Mouse (Mus musculus) central nervous system, embryonic 18 days (tissue): ENCODE results near the gene Amer1. TPM values are rescaled to one million over a fixed set of nuclear protein-coding genes. Genes with fewer than 3 reads are reported as not detected.

ENCODE experiments used
- polyA plus RNA-seq: library from polyadenylated mRNA; depleted of rRNA; stranded (reverse); fragments of >200 nt; gene quantifications from 2 replicates; pipeline ENCODE4 v1.2.3, GENCODE M21; 2012; rRNA removed

The Amer1 gene
- 9.8 and 10.1 TPM in 2 replicates for polyA plus RNA-seq

DNA sequence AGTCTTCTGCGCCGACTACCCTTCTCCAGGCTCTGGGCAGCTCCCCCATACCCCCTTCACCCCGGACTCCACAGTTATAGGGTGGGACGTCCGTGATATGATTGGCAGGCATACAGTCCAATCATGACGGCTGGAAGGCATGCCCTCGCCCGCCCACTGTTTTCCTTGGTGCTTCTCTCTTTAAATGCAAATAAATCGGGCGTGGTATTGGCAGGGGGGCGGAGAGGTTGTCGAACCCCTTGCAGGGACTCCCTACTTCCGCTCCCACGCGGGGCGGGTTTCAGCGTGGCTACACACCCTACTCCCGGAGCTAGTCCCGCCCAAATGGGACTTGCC lies at the start of gene Amer1:
Gene Amer1 (minus strand): TSS at position 97 of the 336 bp plus-strand sequence.

Other genes starting within 250 kb of the Amer1 start
- gene Arhgef9, start 248.0 kb downstream of the Amer1 start, polyA plus RNA-seq, result 60.1 and 62.2 TPM in 2 replicates
- gene Asb12, start 113.1 kb upstream of the Amer1 start, polyA plus RNA-seq, result 0.56 and 1.1 TPM in 2 replicates
- gene Pfn5, start 113.2 kb upstream of the Amer1 start, polyA plus RNA-seq, result not detected in 2 replicates
- 51.9 and 53.0 TPM in 2 replicates for gene Zc4h2, start 213.6 kb upstream of the Amer1 start, polyA plus RNA-seq